Mouse (Mus musculus) brain, adult 10 weeks (tissue): ENCODE data around the gene Gm10477. TPM values are rescaled to one million over a fixed set of nuclear protein-coding genes. Genes with fewer than 3 reads are reported as not detected.

ENCODE experiments used
- polyA plus RNA-seq: library from polyadenylated mRNA; stranded (reverse); fragments of 350-450 nt; fragmentation: Illumina TruSeq; extraction: RNeasy Lipid Tissue Mini Kit (QIAGEN cat#74804); gene quantifications from one replicate; pipeline ENCODE4 v1.2.3, GENCODE M21; 2015; ENCODE audit warnings: low read depth, low replicate concordance

Gm10477 gene
- polyA plus RNA-seq: not detected

GRCm38 (mm10) chrX:56524442-56524841, at the start of gene Gm10477:
TSS of gene Gm10477 (plus strand) at chrX:56524742.

GRCm38 (mm10) chrX:56549506-56549905, 25.0 kb downstream of the Gm10477 start, which contains the start of gene Gm648:
TSS of gene Gm648 (minus strand) at chrX:56549606.

Other genes starting within 250 kb of the Gm10477 start
- 5.6 TPM for gene Zfp449, start 178.3 kb upstream of the Gm10477 start, polyA plus RNA-seq
- gene Smim10l2a, start 150.2 kb upstream of the Gm10477 start, polyA plus RNA-seq: 23.6 TPM
- not detected for gene Gm2174, start 76.8 kb upstream of the Gm10477 start, polyA plus RNA-seq
- 37.9 TPM for gene Ints6l, start 69.9 kb upstream of the Gm10477 start, polyA plus RNA-seq
- gene Gm648, start 24.9 kb downstream of the Gm10477 start, polyA plus RNA-seq: not detected
- gene Mmgt1, start 73.3 kb downstream of the Gm10477 start, polyA plus RNA-seq: 31.6 TPM
- gene Slc9a6, start 85.0 kb downstream of the Gm10477 start, polyA plus RNA-seq: 95.4 TPM
- gene Fhl1, start 207.0 kb downstream of the Gm10477 start, polyA plus RNA-seq: 95.3 TPM